Mouse (Mus musculus) E14TG2a.4 (cell line): ENCODE measurements around the gene Spout1.

Experiments used
- CTCF ChIP-seq: conservative IDR thresholded peaks from 2 replicates; pipeline ENCODE4 v1.5.1; 2014; ENCODE audit warnings: low read length
- NANOG ChIP-seq: IDR thresholded peaks from 2 replicates; pipeline ENCODE4 v1.6.1; 2014; ENCODE audit warnings: borderline replicate concordance, low read length, mixed read lengths

GRCm38 (mm10) chr2:30185276-30185675, 7.0 kb upstream of the Spout1 start:
- TF ChIP-seq CTCF (no peak), NANOG (no peak)
